Mouse (Mus musculus) urinary bladder, postnatal 10 days (tissue): ENCODE data around the gene Sar1a.

Source experiments
- DNase-seq: peaks from one replicate; pipeline ENCODE4 v3.0.0; 2022; ENCODE audit warnings: low spot score

The Sar1a gene

GRCm38 (mm10) chr10:61680015-61680913 lies at the start of gene Sar1a:
Gene Sar1a, plus strand, starts transcription at chr10:61680299.
- DNase-seq: peak; percentile 96

GRCm38 (mm10) chr10:61632445-61632844 lies 47.7 kb upstream of the Sar1a start:
- DNase-seq: no peak

GRCm38 (mm10) chr10:61637055-61637454 lies 43.0 kb upstream of the Sar1a start:
- DNase-seq: no peak

- DNase-seq: no peak
Observed at GRCm38 (mm10) chr10:61640363-61640762, 39.7 kb upstream of the Sar1a start.

- no peak for DNase-seq
Observed at GRCm38 (mm10) chr10:61646557-61646956, 33.5 kb upstream of the Sar1a start.

GRCm38 (mm10) chr10:61647790-61648736 lies 32.0 kb upstream of the Sar1a start, which contains the start of gene Ppa1:
Gene Ppa1, plus strand, starts transcription at chr10:61648552.
- peak; percentile 48 for DNase-seq

- DNase-seq: no peak
Observed at GRCm38 (mm10) chr10:61648737-61649645, 31.1 kb upstream of the Sar1a start.

- no peak for DNase-seq
Observed at GRCm38 (mm10) chr10:61654105-61654504, 26.0 kb upstream of the Sar1a start.

GRCm38 (mm10) chr10:61654691-61655090 lies 25.4 kb upstream of the Sar1a start:
- DNase-seq: no peak

GRCm38 (mm10) chr10:61655188-61655587 lies 24.9 kb upstream of the Sar1a start:
- DNase-seq: no peak

- DNase-seq: no peak
Observed at GRCm38 (mm10) chr10:61656928-61657882, 22.9 kb upstream of the Sar1a start.

- DNase-seq: no peak
Observed at GRCm38 (mm10) chr10:61657985-61658384, 22.1 kb upstream of the Sar1a start.

- no peak for DNase-seq
Observed at GRCm38 (mm10) chr10:61661887-61662286, 18.2 kb upstream of the Sar1a start.

GRCm38 (mm10) chr10:61662391-61662988 lies 17.6 kb upstream of the Sar1a start:
- DNase-seq: no peak

- no peak for DNase-seq
Observed at GRCm38 (mm10) chr10:61665111-61665510, 15.0 kb upstream of the Sar1a start.

- DNase-seq: no peak
Observed at GRCm38 (mm10) chr10:61665651-61666050, 14.4 kb upstream of the Sar1a start.

GRCm38 (mm10) chr10:61669289-61669688 lies 10.8 kb upstream of the Sar1a start:
- no peak for DNase-seq

GRCm38 (mm10) chr10:61669896-61670295 lies 10.2 kb upstream of the Sar1a start:
- no peak for DNase-seq

- DNase-seq: no peak
Observed at GRCm38 (mm10) chr10:61670758-61671157, 9.3 kb upstream of the Sar1a start.

GRCm38 (mm10) chr10:61675935-61676334 lies 4.2 kb upstream of the Sar1a start:
- DNase-seq: no peak
